Mouse (Mus musculus): Measurements from ENCODE around the gene Slc25a25. TPM values are rescaled to one million over a fixed set of nuclear protein-coding genes. Genes with fewer than 3 reads are reported as not detected.

The Slc25a25 gene
- polyA plus RNA-seq, 1 experiment from 2014 or later, result 9.7 TPM

DNA sequence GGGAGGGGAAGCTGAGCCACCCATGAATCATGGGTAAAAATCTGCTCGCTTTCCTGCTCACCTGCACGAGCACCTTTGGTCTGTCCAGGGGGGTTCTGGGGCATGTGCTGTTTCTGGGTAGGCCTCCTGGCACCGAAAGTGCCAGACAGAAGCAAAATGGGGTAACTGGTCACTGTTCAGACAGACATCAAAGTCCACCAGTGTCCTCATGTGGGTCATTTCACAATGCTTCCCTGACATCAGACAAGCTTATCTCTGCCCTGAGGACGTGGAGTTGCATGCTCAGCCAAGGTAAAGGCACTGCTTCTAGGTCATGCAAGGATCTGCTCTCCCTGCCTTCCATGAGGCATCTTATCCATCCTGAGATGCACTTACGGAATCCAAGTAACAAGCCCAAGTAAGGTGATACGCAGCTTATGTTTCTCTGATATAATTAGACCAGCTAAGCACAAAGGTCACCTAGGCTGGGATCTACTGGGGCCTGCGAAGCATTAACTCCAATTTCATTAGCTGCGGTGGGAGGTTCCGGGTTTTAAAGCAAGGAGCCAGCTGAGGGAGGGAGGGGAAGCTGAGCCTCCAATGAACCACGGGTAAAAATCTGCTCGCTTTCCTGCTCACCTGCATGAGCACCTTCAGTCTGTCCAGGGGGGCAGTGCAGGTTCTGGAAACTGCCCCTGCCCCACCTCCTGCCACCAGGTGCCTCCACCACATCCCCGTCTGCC, 32.7 kb downstream of the Slc25a25 start:
- H3K9ac ChIP-seq (ENCODE audit: low read depth, low read length), result no peak overlapping the region
- H3K27ac ChIP-seq (ENCODE audit: low read length), result peak overlapping the region; percentile 73
- peaks cover 26% of the 10 kb centered on the region for H3K36me3 ChIP-seq (ENCODE audit: control insufficient read depth, insufficient read depth)
- 69% methylated on average over 12 of the region's 12 CpGs for WGBS (ENCODE audit: insufficient replicate concordance)
- H3K4me2 ChIP-seq (ENCODE audit: low read depth, low read length), result no peak overlapping the region
- peaks cover 19% of the 10 kb centered on the region for H3K4me1 ChIP-seq (ENCODE audit: control insufficient read depth, low read depth, low read length)
- H3K9me3 ChIP-seq (replicated peaks; ENCODE audit: control insufficient read depth, low read length), result no peaks in the 10 kb centered on the region
- H3K27me3 ChIP-seq (ENCODE audit: control insufficient read depth, insufficient read depth, low read depth, low read length), result no peaks in the 10 kb centered on the region
- no peak overlapping the region for H3K4me3 ChIP-seq (ENCODE audit: low read depth, low read length)
- ATAC-seq (ENCODE audit: low read depth), result peak; percentile 68

GRCm38 (mm10) chr2:32417486-32417885, 33.8 kb downstream of the Slc25a25 start:
- Histone ChIP-seq H3K27me3 (ENCODE audit: control insufficient read depth, insufficient read depth, low read depth, low read length) (no peaks in the 10 kb centered on the region), H3K9me3 (replicated peaks; ENCODE audit: control insufficient read depth, low read length) (no peaks in the 10 kb centered on the region), H3K9ac (ENCODE audit: low read depth, low read length) (no peak overlapping the region), H3K27ac (ENCODE audit: low read length) (no peak overlapping the region), H3K4me2 (ENCODE audit: low read depth, low read length) (no peak overlapping the region), H3K36me3 (ENCODE audit: control insufficient read depth, insufficient read depth) (peaks cover 26% of the 10 kb centered on the region), H3K4me3 (ENCODE audit: low read depth, low read length) (no peak overlapping the region), H3K4me1 (ENCODE audit: control insufficient read depth, low read depth, low read length) (peaks cover 16% of the 10 kb centered on the region)
- 78% methylated on average over 8 of the region's 8 CpGs for WGBS (ENCODE audit: insufficient replicate concordance)
- no peak for ATAC-seq (ENCODE audit: low read depth)

- peaks cover 26% of the 10 kb centered on the region for H3K36me3 ChIP-seq (ENCODE audit: control insufficient read depth, insufficient read depth)
- 81% methylated on average over 2 of the region's 2 CpGs for WGBS (ENCODE audit: insufficient replicate concordance)
- no peak overlapping the region for H3K4me3 ChIP-seq (ENCODE audit: low read depth, low read length)
- no peak overlapping the region for H3K4me2 ChIP-seq (ENCODE audit: low read depth, low read length)
- peaks cover 10% of the 10 kb centered on the region for H3K4me1 ChIP-seq (ENCODE audit: control insufficient read depth, low read depth, low read length)
- no peak overlapping the region for H3K27ac ChIP-seq (ENCODE audit: low read length)
- no peaks in the 10 kb centered on the region for H3K9me3 ChIP-seq (replicated peaks; ENCODE audit: control insufficient read depth, low read length)
- no peak overlapping the region for H3K9ac ChIP-seq (ENCODE audit: low read depth, low read length)
- no peak for ATAC-seq (ENCODE audit: low read depth)
- H3K27me3 ChIP-seq (ENCODE audit: control insufficient read depth, insufficient read depth, low read depth, low read length), result no peaks in the 10 kb centered on the region
Measured at GRCm38 (mm10) chr2:32416556-32416955, 34.7 kb downstream of the Slc25a25 start.

DNA sequence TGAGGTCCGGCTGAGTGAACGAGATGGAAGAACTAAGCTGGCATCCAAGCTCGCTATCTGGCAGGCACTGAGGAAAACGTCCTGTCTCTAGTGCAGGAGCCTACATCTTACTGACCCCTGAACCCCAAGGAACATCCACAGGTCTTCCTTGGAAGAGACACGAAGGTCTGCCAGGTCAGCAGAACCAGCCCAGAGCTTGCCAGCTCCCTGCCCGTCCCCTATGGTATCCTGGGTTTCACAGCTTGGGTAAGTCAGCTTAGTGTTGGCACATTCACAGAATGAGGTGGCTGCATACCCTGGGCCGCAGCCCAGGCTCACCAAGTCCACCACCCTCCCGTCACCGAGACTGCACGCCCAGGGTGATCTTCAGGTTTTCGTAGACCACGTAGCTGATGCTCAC, 35.4 kb downstream of the Slc25a25 start:
- H3K27ac ChIP-seq (ENCODE audit: low read length), result no peak overlapping the region

GRCm38 (mm10) chr2:32413936-32414335, 37.3 kb downstream of the Slc25a25 start:
- ATAC-seq (ENCODE audit: low read depth), result no peak
- WGBS (ENCODE audit: insufficient replicate concordance), result 66% methylated on average over 5 of the region's 5 CpGs
- no peak overlapping the region for H3K4me3 ChIP-seq (ENCODE audit: low read depth, low read length)
- no peaks in the 10 kb centered on the region for H3K9me3 ChIP-seq (replicated peaks; ENCODE audit: control insufficient read depth, low read length)
- H3K27ac ChIP-seq (ENCODE audit: low read length), result no peak overlapping the region
- no peak overlapping the region for H3K4me2 ChIP-seq (ENCODE audit: low read depth, low read length)
- no peak overlapping the region for H3K9ac ChIP-seq (ENCODE audit: low read depth, low read length)
- H3K36me3 ChIP-seq (ENCODE audit: control insufficient read depth, insufficient read depth), result peaks cover 23% of the 10 kb centered on the region
- H3K27me3 ChIP-seq (ENCODE audit: control insufficient read depth, insufficient read depth, low read depth, low read length), result no peaks in the 10 kb centered on the region
- H3K4me1 ChIP-seq (ENCODE audit: control insufficient read depth, low read depth, low read length), result peaks cover 9% of the 10 kb centered on the region

More for the DNA sequence above, 35.4 kb downstream of the Slc25a25 start:
- WGBS (ENCODE audit: insufficient replicate concordance), result 88% methylated on average over 12 of the region's 12 CpGs
- H3K36me3 ChIP-seq (ENCODE audit: control insufficient read depth, insufficient read depth), result peaks cover 26% of the 10 kb centered on the region
- no peak overlapping the region for H3K4me3 ChIP-seq (ENCODE audit: low read depth, low read length)
- H3K27me3 ChIP-seq (ENCODE audit: control insufficient read depth, insufficient read depth, low read depth, low read length), result no peaks in the 10 kb centered on the region
- no peak overlapping the region for H3K9ac ChIP-seq (ENCODE audit: low read depth, low read length)
- peaks cover 10% of the 10 kb centered on the region for H3K4me1 ChIP-seq (ENCODE audit: control insufficient read depth, low read depth, low read length)
- no peak for ATAC-seq (ENCODE audit: low read depth)
- H3K9me3 ChIP-seq (replicated peaks; ENCODE audit: control insufficient read depth, low read length), result no peaks in the 10 kb centered on the region
- no peak overlapping the region for H3K4me2 ChIP-seq (ENCODE audit: low read depth, low read length)

GRCm38 (mm10) chr2:32412742-32413531, 38.3 kb downstream of the Slc25a25 start:
- peaks cover 23% of the 10 kb centered on the region for H3K36me3 ChIP-seq (ENCODE audit: control insufficient read depth, insufficient read depth)
- H3K4me2 ChIP-seq (ENCODE audit: low read depth, low read length), result no peak overlapping the region
- ATAC-seq (ENCODE audit: low read depth), result peak; percentile 7; the same call in 1 of the 2 replicates
- no peaks in the 10 kb centered on the region for H3K27me3 ChIP-seq (ENCODE audit: control insufficient read depth, insufficient read depth, low read depth, low read length)
- no peak overlapping the region for H3K9ac ChIP-seq (ENCODE audit: low read depth, low read length)
- 57% methylated on average over 6 of the region's 6 CpGs for WGBS (ENCODE audit: insufficient replicate concordance)
- H3K4me3 ChIP-seq (ENCODE audit: low read depth, low read length), result no peak overlapping the region
- H3K4me1 ChIP-seq (ENCODE audit: control insufficient read depth, low read depth, low read length), result peaks cover 7% of the 10 kb centered on the region
- no peaks in the 10 kb centered on the region for H3K9me3 ChIP-seq (replicated peaks; ENCODE audit: control insufficient read depth, low read length)
- H3K27ac ChIP-seq (ENCODE audit: low read length), result no peak overlapping the region

DNA sequence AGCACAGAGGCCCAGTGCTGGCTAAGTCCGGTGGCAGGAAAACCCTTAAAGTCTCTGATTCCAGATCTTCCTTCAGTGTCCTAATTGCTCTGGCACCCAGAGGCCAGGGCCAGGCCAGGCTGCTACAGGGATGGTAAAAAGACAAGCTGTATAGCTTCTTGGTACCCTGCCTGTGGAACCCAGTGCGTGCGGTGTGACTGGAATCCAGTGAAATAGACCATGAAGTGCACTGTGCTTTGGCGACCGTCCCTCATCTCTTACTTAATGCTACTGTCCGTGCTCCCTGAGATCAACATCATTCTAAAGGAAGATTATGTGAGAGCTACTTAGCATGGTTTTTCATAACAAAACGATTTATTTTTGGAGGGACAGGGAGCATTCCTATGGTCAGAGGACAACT, 39.8 kb downstream of the Slc25a25 start:
- 73% methylated on average over 7 of the region's 7 CpGs for WGBS (ENCODE audit: insufficient replicate concordance)

DNA sequence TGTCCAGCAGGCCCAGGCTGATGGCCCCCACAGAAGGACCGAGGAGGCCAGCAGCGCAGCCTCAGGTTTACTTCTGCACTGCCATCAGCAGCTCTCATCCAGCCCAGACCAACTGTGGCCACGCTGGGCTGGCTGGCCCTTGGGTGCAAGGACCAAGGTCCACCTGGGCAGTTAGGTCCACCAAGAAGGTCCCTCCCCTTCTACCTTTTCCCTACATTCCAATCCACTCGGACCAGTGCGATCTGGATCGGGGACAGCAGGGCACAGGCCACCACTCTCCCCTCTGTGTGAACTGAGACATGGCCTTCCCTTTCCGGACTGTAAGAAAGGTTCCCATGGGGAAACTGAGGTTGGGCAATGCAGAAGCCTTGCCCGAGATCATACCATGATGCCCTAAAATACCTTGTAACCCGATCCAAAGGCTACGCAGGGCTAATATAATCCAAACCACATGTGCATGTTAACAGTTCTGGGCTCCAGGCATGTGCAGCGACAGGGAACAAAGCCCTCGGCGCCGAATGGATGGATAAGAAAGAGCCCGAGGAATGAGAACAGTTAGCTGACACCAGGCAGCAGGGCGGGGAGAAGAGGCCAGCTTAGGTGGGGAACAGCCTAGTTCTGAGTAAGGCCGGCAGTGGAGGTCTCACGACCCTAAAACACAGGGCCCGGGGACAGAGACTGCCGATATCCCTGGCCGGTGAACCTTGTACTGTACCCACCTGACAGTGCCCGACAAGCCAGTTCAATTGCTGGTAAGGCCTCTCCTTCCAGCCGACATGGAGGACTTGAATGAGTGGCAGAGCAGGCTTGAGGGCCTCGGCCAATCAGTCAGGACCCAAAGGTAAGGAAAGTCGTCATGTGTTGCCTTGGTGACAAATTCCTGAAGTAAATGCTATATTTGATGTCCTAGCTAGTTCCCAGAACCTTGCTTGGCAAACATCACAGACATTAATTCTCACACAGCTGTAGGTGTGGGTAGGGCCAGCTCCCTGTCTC, 42.5 kb downstream of the Slc25a25 start:
- no peak overlapping the region for H3K4me2 ChIP-seq (ENCODE audit: low read depth, low read length)
- no peak overlapping the region for H3K9ac ChIP-seq (ENCODE audit: low read depth, low read length)
- WGBS (ENCODE audit: insufficient replicate concordance), result 62% methylated on average over 25 of the region's 25 CpGs
- peak; percentile 84 for ATAC-seq (ENCODE audit: low read depth)
- H3K4me3 ChIP-seq (ENCODE audit: low read depth, low read length), result no peak overlapping the region
- peak overlapping the region; percentile 39 for H3K27ac ChIP-seq (ENCODE audit: low read length)
- no peaks in the 10 kb centered on the region for H3K36me3 ChIP-seq (ENCODE audit: control insufficient read depth, insufficient read depth)
- peaks cover 7% of the 10 kb centered on the region for H3K4me1 ChIP-seq (ENCODE audit: control insufficient read depth, low read depth, low read length)
- H3K27me3 ChIP-seq (ENCODE audit: control insufficient read depth, insufficient read depth, low read depth, low read length), result no peaks in the 10 kb centered on the region
- no peaks in the 10 kb centered on the region for H3K9me3 ChIP-seq (replicated peaks; ENCODE audit: control insufficient read depth, low read length)

More for the DNA sequence above, 39.8 kb downstream of the Slc25a25 start:
- Histone ChIP-seq H3K9me3 (replicated peaks; ENCODE audit: control insufficient read depth, low read length) (no peaks in the 10 kb centered on the region), H3K36me3 (ENCODE audit: control insufficient read depth, insufficient read depth) (peaks cover 13% of the 10 kb centered on the region), H3K4me2 (ENCODE audit: low read depth, low read length) (no peak overlapping the region), H3K27ac (ENCODE audit: low read length) (no peak overlapping the region), H3K4me3 (ENCODE audit: low read depth, low read length) (no peak overlapping the region), H3K9ac (ENCODE audit: low read depth, low read length) (no peak overlapping the region), H3K4me1 (ENCODE audit: control insufficient read depth, low read depth, low read length) (peaks cover 7% of the 10 kb centered on the region), H3K27me3 (ENCODE audit: control insufficient read depth, insufficient read depth, low read depth, low read length) (no peaks in the 10 kb centered on the region)
- no peak for ATAC-seq (ENCODE audit: low read depth)

All from liver, embryonic 16.5 days (tissue).